Mouse (Mus musculus): Measurements from ENCODE around the gene E330009J07Rik.
A peak's percentile ranks its signal among the peaks of the same experiment; 100 is the strongest.

E330009J07Rik gene

GRCm38 (mm10) chr6:40429521-40429931 lies 6.4 kb downstream of the E330009J07Rik start:
- DNase-seq (ENCODE audit: low spot score in 2 of 2) = no peak

DNA sequence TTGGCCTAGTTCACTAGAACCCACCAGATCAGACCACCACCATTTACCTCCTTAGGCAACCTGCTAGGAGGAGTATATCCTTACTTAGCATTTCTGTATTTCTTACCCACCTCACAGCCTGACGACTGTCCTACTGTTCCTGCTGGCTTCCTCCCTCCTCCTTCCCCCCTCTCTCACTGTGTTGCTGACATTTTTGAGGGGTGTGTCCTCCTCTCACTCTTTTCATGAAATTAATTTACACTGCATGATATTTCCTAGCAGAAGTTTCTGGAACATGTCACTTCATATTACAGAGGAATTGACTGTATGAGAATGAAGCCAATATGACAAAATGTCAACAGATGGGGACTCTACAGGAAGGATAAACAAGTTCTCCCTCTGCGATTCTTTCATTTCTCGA lies 7.2 kb downstream of the E330009J07Rik start:
- DNase-seq (ENCODE audit: low spot score in 2 of 2) = no peak

GRCm38 (mm10) chr6:40427441-40427840 lies 8.5 kb downstream of the E330009J07Rik start:
- DNase-seq (ENCODE audit: low spot score in 2 of 2) = no peak

DNA sequence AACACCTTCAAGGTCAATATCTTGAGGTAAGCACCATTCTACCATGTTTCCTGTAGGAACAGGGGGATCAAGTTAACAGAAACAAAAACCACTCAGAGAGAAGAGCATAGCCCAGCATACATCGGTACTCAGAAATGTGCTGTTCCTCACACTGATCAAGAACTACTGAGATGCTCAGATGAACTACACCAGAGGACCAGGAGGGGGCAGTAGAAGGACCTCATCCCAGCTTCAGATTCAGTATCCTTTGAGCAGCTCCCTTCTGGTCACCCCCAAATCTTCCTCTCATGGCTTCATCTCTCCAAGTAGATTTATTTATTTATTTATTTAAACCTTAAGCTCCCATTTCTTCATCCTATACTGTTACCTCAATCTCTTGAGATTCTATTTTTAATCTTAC lies 12.2 kb downstream of the E330009J07Rik start:
- DNase-seq (ENCODE audit: low spot score in 2 of 2) = peak; percentile 28 to 46

GRCm38 (mm10) chr6:40423013-40423412 lies 12.9 kb downstream of the E330009J07Rik start:
- DNase-seq (ENCODE audit: low spot score in 2 of 2) = no peak

DNA sequence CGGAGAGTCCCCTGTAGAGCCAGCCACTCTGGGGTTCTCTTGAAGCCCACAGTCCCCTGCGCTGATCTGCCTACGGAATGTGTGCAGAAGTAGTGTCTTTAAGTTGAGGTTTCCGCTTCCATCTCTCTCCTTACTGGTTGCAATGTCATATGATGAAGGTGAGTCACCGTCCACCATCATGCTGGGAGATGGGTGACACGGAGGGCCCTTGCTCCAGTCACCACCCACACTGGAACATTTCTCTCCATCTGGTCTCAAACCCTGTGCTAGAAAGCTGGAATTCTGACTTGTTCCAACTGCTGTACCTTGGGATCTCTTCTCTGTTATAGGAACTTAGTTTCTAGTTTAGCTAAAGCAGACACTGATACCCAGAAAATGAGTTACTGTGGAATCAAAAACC lies 14.8 kb downstream of the E330009J07Rik start:
- no peak for DNase-seq (ENCODE audit: low spot score in 2 of 2)

DNA sequence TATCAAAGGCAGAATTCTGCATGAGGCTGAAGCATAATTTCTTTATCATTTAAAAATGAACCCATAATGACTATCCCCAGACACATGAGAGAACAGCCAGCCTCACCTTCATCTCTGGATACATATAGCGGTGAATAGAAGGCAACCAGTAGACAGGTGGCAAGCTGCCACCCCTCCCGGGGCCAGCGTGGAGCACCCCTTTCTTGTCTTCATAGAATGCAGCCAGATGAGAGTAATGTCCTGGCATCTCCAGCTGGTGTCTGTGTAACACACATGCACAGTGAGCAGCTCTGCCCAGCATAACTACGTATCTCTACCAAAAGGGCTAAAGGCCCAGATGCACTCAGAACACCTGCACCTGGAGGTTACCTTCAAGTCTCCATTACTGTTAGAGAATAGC lies 17.5 kb downstream of the E330009J07Rik start:
- DNase-seq (ENCODE audit: low spot score in 2 of 2) = no peak

- no peak for DNase-seq (ENCODE audit: low spot score in 2 of 2)
These were observed 20.1 kb downstream of the E330009J07Rik start for GRCm38 (mm10) chr6:40415799-40416198.

DNA sequence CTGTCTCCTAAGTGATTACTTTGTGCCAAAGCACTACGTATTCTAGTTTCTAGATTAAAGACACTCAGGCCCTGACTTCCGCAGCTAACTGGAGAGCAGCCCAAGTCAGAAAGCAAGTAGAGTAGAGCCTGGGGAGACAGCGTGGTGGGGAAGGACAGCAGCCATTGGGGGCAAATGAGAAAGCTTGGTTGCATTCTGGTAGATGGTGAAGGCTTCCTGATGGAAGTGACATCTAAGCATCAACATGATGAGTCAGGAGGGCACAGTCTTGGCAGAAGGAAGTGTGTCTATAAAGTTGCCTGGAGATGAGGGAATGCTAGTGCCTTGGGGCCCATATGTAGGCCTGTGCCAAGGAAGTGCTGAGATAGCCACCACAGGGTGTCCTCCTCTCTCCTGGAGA lies 22.4 kb downstream of the E330009J07Rik start:
- DNase-seq (ENCODE audit: low spot score in 2 of 2) = no peak

DNA sequence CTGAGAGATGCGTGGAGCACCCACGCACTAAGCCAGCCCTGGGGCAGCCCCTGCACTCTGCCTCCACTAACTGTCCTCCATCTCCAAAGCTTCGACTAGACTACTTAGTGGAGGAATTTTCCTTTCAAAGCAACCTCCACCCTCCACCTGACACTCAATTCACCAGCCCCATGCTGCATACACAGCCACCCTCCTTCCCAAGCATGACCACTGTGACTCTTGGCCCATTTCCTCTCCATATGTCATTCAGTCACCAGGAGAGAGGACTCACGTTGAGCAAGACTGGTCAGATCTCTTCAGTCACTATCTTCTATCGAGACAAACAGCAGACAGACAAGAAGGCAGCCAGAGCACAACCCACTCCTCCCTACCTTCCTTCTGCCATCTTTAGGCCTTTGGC lies 22.9 kb downstream of the E330009J07Rik start:
- DNase-seq (ENCODE audit: low spot score in 2 of 2) = no peak

DNA sequence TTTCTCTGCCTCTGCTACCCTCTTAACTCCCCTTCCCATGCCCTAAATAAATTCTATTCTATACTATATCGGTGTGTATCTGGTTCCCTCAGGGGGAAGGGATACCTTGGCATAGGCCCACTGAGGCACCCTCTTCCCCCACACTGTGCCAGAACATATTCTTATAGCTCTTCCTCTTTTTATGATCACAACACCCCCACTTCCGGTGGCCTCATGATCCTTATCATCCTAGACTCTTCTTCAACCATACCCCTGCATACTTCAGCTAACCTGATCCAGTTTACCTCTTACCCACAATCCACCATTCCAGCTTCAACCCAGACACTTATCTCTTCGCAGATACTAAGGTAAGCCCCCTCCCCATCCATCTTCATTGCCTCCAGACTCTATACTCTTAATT lies 24.9 kb downstream of the E330009J07Rik start:
- no peak for DNase-seq (ENCODE audit: low spot score in 2 of 2)

DNA sequence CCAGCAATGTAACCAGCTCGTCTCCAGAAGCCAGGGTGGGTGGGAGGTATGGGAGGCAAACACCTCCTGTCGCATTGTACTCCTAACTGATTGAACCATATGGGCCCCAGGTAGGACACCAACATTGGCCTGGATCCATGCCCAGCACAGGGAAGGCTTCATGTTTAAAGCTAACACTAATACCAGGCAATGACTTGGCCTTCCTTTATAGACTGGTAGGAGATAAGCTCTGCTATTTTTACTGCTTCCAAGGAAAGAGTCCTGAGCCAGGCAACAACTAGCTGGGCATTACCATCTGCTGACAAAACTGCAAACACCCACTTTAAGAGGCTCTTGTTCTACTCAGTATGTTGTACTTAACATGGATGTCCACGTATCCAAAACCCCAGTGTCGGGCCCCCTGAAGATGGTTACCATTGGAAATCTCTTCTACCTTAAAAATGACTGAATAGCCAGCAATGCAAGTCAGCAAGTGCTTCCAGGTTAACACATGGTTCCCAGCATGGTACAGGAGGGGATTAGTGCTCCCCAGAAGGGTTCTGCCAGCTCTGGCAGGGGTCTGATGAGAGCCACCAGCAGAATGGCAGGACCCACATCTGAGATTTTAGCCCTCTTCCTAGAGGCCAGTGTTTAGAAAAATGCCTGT lies 32.2 kb downstream of the E330009J07Rik start:
- DNase-seq (ENCODE audit: low spot score in 2 of 2) = no peak

- DNase-seq (ENCODE audit: low spot score in 2 of 2) = no peak
These were observed 33.9 kb downstream of the E330009J07Rik start for GRCm38 (mm10) chr6:40402031-40402430.

DNA sequence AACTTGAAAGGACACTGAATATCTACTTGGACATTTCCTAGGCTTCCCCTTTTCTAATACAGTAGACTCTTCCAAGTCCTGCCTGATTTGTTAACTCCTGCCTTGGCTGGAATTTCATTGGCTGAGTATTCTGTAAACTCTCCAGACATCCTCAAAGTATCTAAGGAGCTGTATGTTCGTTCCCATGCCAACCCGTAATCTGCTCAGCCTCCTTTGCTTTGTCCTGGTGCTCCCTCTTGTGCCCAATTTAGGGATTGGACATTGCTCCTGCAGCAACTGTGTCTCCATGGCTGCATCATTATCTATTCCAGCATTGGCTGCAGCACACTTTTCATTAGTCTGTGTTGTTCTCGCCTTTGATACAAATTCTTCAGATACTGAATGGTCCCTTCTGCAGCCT lies 42.7 kb downstream of the E330009J07Rik start:
- no peak for DNase-seq (ENCODE audit: low spot score in 2 of 2)

GRCm38 (mm10) chr6:40390975-40391374 lies 45.0 kb downstream of the E330009J07Rik start:
- no peak for DNase-seq (ENCODE audit: low spot score in 2 of 2)

DNA sequence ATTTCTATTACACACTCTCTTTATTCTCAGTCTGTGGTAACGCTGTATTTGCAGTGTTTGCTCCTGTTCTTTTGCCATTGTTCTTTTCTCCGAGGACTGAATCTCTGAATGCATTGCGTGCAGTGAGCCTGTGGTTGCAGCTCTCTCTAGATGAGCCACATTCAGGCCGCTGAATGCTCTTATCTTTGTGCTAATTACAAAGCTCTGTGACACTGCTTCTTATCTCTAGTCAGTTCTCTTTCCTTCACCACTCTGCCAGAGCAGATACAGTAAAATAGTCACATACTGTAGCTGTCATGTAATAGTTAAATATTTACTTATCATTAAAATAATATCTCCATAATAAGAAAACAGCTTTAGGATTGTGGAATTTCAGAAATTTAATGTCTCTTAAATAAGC lies 47.3 kb downstream of the E330009J07Rik start:
- no peak for DNase-seq (ENCODE audit: low spot score in 2 of 2)

- no peak for DNase-seq (ENCODE audit: low spot score in 2 of 2)
These were observed 50.3 kb downstream of the E330009J07Rik start for GRCm38 (mm10) chr6:40385682-40386081.

- DNase-seq (ENCODE audit: low spot score in 2 of 2) = no peak
These were observed 54.0 kb downstream of the E330009J07Rik start for GRCm38 (mm10) chr6:40381908-40382307.

- no peak for DNase-seq (ENCODE audit: low spot score in 2 of 2)
These were observed 55.8 kb downstream of the E330009J07Rik start for GRCm38 (mm10) chr6:40380181-40380580.

DNA sequence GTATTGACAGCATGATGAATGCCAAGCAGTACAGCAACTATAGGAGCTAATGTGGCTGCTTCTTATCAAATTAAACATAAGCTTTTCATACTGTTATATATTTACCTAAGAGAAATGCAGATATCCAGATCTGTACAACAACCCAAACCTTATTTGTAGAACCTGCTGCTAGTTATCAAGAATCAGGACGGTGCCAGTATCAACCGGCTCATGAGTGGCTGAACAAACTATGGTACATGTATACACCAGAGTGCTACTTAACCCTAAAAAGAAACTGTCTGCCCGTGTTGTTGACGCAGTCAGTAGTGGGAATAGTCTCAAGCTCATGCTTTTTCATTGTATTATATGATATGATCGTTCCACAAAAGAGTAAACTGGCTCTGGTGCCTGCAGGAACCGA lies 64.9 kb downstream of the E330009J07Rik start:
- DNase-seq (ENCODE audit: low spot score in 2 of 2) = no peak

DNA sequence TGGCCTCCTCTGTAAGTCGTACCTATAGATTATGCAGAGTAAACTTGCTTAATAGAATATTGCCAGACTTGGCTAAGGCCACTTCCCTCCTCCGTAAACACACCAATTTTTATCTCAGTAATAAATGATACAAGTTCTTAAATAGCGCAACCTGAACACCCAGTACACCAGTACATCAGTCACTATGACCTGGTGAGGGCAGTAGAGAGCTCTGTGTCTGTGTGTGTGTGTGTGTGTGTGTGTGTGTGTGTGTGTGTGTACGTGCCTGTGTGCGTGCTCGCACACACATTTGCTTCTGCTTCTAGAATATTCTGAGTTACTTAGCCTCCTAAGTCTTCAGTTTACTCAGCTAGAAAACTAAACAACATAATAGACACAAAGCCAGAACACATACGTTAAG lies 82.6 kb downstream of the E330009J07Rik start:
- no peak for DNase-seq (ENCODE audit: low spot score in 2 of 2)
